In the genomic region with DNA sequence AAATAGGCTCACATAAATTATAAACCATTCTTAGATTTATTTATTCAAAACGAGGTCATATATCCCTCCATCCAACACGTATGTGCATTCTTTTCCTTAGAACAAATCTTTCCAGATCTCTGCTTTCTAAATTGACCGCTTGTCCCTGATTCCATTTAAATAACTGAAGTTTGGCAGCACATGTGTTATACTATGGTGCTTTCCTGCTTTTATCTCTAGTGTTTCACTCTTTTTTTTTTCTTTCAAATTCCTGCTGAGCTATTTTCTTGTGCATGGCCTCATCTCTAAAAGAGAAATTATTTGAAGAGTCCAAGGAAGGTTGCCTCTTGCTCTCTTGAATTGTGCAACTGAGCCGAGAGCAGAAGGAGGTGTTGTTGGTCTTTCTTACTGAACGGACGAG, we compare ENCODE assay signal across 20 mouse cellular contexts.
A peak's percentile ranks its signal among the peaks of the same experiment; 100 is the strongest.
DNase-seq lines count a peak whose midpoint lies in the region; ATAC-seq and TF ChIP-seq lines count a peak whose summit lies in the region.
"Had no signal": no experiment of that assay in that cellular context is flagged by ENCODE, and none has a peak within 500 bp of the region (broad histone marks: within the 10 kb centered on the region; RNA-seq: fewer than 3 reads in every experiment).

No protein-coding gene starts in this region.

- no peak for TF ChIP-seq CTCF in kidney, adult 2 months (conservative IDR thresholded peaks at IDR 0.05; ENCODE audit: insufficient read depth, insufficient read length, low read depth, low read length)
- TF ChIP-seq CTCF in lung, postnatal 0 days (IDR thresholded peaks at IDR 0.05) = no peak

- DNase-seq in kidney, adult 2 months = no peak
- DNase-seq in lung, postnatal 0 days (ENCODE audit: low spot score) = peak; percentile 63
- no peak for DNase-seq in lung, postnatal 4 days
- no peak for DNase-seq in limb, embryonic 11.5 days (ENCODE audit: low spot score)
- no peak for DNase-seq in left cerebral cortex, postnatal 25 days (ENCODE audit: low spot score in 2 of 2)
- DNase-seq: adrenal gland, postnatal 25 days; cerebellum, adult 9-11 months; heart, postnatal 4 days; liver; thymus, postnatal 25 days had no signal

- no peak for TF ChIP-seq EP300 in lung, postnatal 0 days (IDR thresholded peaks at IDR 0.05)

- TF ChIP-seq POLR2A in kidney, adult 2 months (IDR thresholded peaks at IDR 0.05; ENCODE audit: low read depth, low read length) = no peak

- H3K4me3 ChIP-seq in kidney, adult 2 months (ENCODE audit: insufficient read depth, low read depth, low read length) = no peak overlapping the region
- H3K4me3 ChIP-seq in kidney, embryonic 14.5 days (ENCODE audit: low read length) = no peak overlapping the region
- no peak overlapping the region for H3K4me3 ChIP-seq in lung, postnatal 0 days (ENCODE audit: low read depth, low read length)
- H3K4me3 ChIP-seq in limb, embryonic 11.5 days (ENCODE audit: low read depth, low read length) = no peak overlapping the region
- no peak overlapping the region for H3K4me3 ChIP-seq in stomach, embryonic 16.5 days (replicated peaks; ENCODE audit: low read length)
- H3K4me3 ChIP-seq: embryonic facial prominence, embryonic 12.5 days; forebrain, embryonic 13.5 days; gastrocnemius, adult 2 months; liver, embryonic 15.5 days; neural tube, embryonic 15.5 days had no signal

- H3K27ac ChIP-seq in kidney, adult 2 months (ENCODE audit: insufficient read depth, low read depth, low read length) = 0 out of 2 replicates have a peak overlapping the region, but pooled peaks have one; percentile 11
- no peak overlapping the region for H3K27ac ChIP-seq in kidney, embryonic 14.5 days (ENCODE audit: low read depth, low read length)
- peak overlapping the region; percentile 57; the same call in 1 of the 2 replicates for H3K27ac ChIP-seq in lung, postnatal 0 days (ENCODE audit: low read length)
- peak overlapping the region; percentile 59; the same call in 1 of the 2 replicates for H3K27ac ChIP-seq in limb, embryonic 11.5 days (replicated peaks; ENCODE audit: low read depth, low read length)
- 0 out of 2 replicates have a peak overlapping the region, but pooled peaks have one; percentile 30 for H3K27ac ChIP-seq in stomach, embryonic 16.5 days (ENCODE audit: low read length)
- H3K27ac ChIP-seq: forebrain, embryonic 13.5 days; gastrocnemius, adult 2 months; hindbrain, embryonic 14.5 days; liver, embryonic 15.5 days; neural tube, embryonic 15.5 days had no signal

- no peak overlapping the region for H3K9ac ChIP-seq in kidney, embryonic 14.5 days (ENCODE audit: low read depth, low read length)
- H3K9ac ChIP-seq in lung, postnatal 0 days (replicated peaks; ENCODE audit: low read depth) = no peak overlapping the region
- no peak overlapping the region for H3K9ac ChIP-seq in limb, embryonic 11.5 days (ENCODE audit: low read length)
- H3K9ac ChIP-seq in stomach, embryonic 16.5 days (ENCODE audit: low read length) = no peak overlapping the region
- H3K9ac ChIP-seq: embryonic facial prominence, embryonic 12.5 days; forebrain, embryonic 13.5 days; hindbrain, embryonic 14.5 days; liver, embryonic 15.5 days; neural tube, embryonic 15.5 days had no signal

- H3K36me3 ChIP-seq in kidney, adult 2 months (ENCODE audit: control insufficient read depth, insufficient read depth, low read length) = no peaks in the 10 kb centered on the region; the same call in 1 of the 2 replicates
- H3K36me3 ChIP-seq in kidney, embryonic 14.5 days (ENCODE audit: control insufficient read depth, insufficient read depth, low read length) = peaks cover 14% of the 10 kb centered on the region; the same call in 1 of the 2 replicates
- H3K36me3 ChIP-seq in lung, postnatal 0 days (ENCODE audit: insufficient read depth, low read length) = no peaks in the 10 kb centered on the region
- peaks cover 6% of the 10 kb centered on the region; the same call in 1 of the 2 replicates for H3K36me3 ChIP-seq in limb, embryonic 11.5 days (ENCODE audit: control insufficient read depth, insufficient read depth, low read length)
- H3K36me3 ChIP-seq in stomach, embryonic 16.5 days (ENCODE audit: control insufficient read depth, insufficient read depth, low read length) = 0 out of 2 replicates have a peak, but pooled peaks cover 3% of the 10 kb centered on the region
- H3K36me3 ChIP-seq: liver, embryonic 15.5 days had no signal

- ATAC-seq in kidney, embryonic 14.5 days (ENCODE audit: low FRiP score, low TSS enrichment) = no peak
- peak; percentile 46 for ATAC-seq in lung, postnatal 0 days
- ATAC-seq in limb, embryonic 11.5 days (ENCODE audit: insufficient number of reproducible peaks, low FRiP score, low TSS enrichment, low read depth) = no peak
- no peak for ATAC-seq in stomach, embryonic 16.5 days (ENCODE audit: insufficient read depth, low FRiP score)
- ATAC-seq: forebrain, embryonic 13.5 days; inflammation-experienced regulatory T-cells, adult 6 months had no signal

- peaks cover 21% of the 10 kb centered on the region; the same call in 1 of the 2 replicates for H3K4me1 ChIP-seq in kidney, adult 2 months (ENCODE audit: control insufficient read depth, insufficient read depth, low read length)
- peaks cover 30% of the 10 kb centered on the region for H3K4me1 ChIP-seq in kidney, embryonic 14.5 days (ENCODE audit: control insufficient read depth, insufficient read depth, low read length)
- H3K4me1 ChIP-seq in lung, postnatal 0 days (ENCODE audit: insufficient read depth, low read depth, low read length) = no peaks in the 10 kb centered on the region; the same call in 1 of the 2 replicates
- peaks cover 35% of the 10 kb centered on the region for H3K4me1 ChIP-seq in limb, embryonic 11.5 days (ENCODE audit: control insufficient read depth, insufficient read depth, low read length)
- peaks cover 34% of the 10 kb centered on the region for H3K4me1 ChIP-seq in stomach, embryonic 16.5 days (ENCODE audit: control insufficient read depth, insufficient read depth, low read length)
- H3K4me1 ChIP-seq: liver, embryonic 15.5 days had no signal

- no peaks in the 10 kb centered on the region for H3K9me3 ChIP-seq in kidney, embryonic 14.5 days (ENCODE audit: control insufficient read depth, low read length)
- H3K9me3 ChIP-seq in lung, postnatal 0 days (ENCODE audit: low read length) = no peaks in the 10 kb centered on the region
- no peaks in the 10 kb centered on the region for H3K9me3 ChIP-seq in limb, embryonic 11.5 days (ENCODE audit: control insufficient read depth, low read length)
- no peaks in the 10 kb centered on the region for H3K9me3 ChIP-seq in stomach, embryonic 16.5 days (replicated peaks; ENCODE audit: control insufficient read depth, low read length)
- H3K9me3 ChIP-seq: embryonic facial prominence, embryonic 12.5 days; forebrain, embryonic 13.5 days; liver, embryonic 15.5 days; neural tube, embryonic 15.5 days had no signal

- intact Hi-C loops in left cerebral cortex, postnatal 25 days (cut with DNase I) = loop anchor here (5.0 kb wide), 1 partner anchor 146 kb away; a partner anchor contains a TSS

- WGBS in kidney, adult 2 months = 59% methylated on average over 6 of the region's 6 CpGs
- 45% methylated on average over 6 of the region's 6 CpGs for WGBS in kidney, embryonic 14.5 days
- 25% methylated on average over 6 of the region's 6 CpGs for WGBS in lung, postnatal 0 days
- WGBS in limb, embryonic 11.5 days = 39% methylated on average over 6 of the region's 6 CpGs
- WGBS in stomach, embryonic 16.5 days = 34% methylated on average over 6 of the region's 6 CpGs

- no peak overlapping the region for H3K4me2 ChIP-seq in kidney, embryonic 14.5 days (replicated peaks; ENCODE audit: low read depth, low read length)
- H3K4me2 ChIP-seq in lung, postnatal 0 days (replicated peaks; ENCODE audit: low read depth, low read length) = peak overlapping the region; percentile 27; the same call in 1 of the 2 replicates
- no peak overlapping the region for H3K4me2 ChIP-seq in limb, embryonic 11.5 days (ENCODE audit: low read depth, severe bottlenecking)
- H3K4me2 ChIP-seq in stomach, embryonic 16.5 days (ENCODE audit: low read depth, low read length) = no peak overlapping the region
- H3K4me2 ChIP-seq: embryonic facial prominence, embryonic 12.5 days; forebrain, embryonic 13.5 days; hindbrain, embryonic 14.5 days; liver, embryonic 15.5 days; midbrain, embryonic 11.5 days; neural tube, embryonic 15.5 days had no signal

- no peaks in the 10 kb centered on the region for H3K27me3 ChIP-seq in kidney, adult 2 months (replicated peaks; ENCODE audit: control insufficient read depth, insufficient read depth, low read length)
- H3K27me3 ChIP-seq in kidney, embryonic 14.5 days (ENCODE audit: control insufficient read depth, insufficient read depth, low read length) = no peaks in the 10 kb centered on the region
- H3K27me3 ChIP-seq in lung, postnatal 0 days (replicated peaks; ENCODE audit: insufficient read depth, low read length) = no peaks in the 10 kb centered on the region
- H3K27me3 ChIP-seq in limb, embryonic 11.5 days (ENCODE audit: control insufficient read depth, insufficient read depth, low read length) = no peaks in the 10 kb centered on the region
- no peaks in the 10 kb centered on the region for H3K27me3 ChIP-seq in stomach, embryonic 16.5 days (ENCODE audit: control insufficient read depth, insufficient read depth, low read length)
- H3K27me3 ChIP-seq: embryonic facial prominence, embryonic 12.5 days; forebrain, embryonic 13.5 days; liver, embryonic 15.5 days; neural tube, embryonic 15.5 days had no signal
